Mouse (Mus musculus) lung, embryonic 16.5 days (tissue): ENCODE measurements around the gene Adra2a. TPM values are rescaled to one million over a fixed set of nuclear protein-coding genes. Genes with fewer than 3 reads are reported as not detected.

Source experiments
- ATAC-seq: fragments of 200-750 bp; cut with Nextera tagmentation; 2 replicates; pipeline ENCODE4 v1.8.0; 2017; ENCODE audit warnings: low read depth, mild to moderate bottlenecking, moderate library complexity
- H3K27ac ChIP-seq: fragments of 300-500 bp; sonication (generic); 2 replicates; pipeline ENCODE4 v1.5.1; 2014; ENCODE audit warnings: mild to moderate bottlenecking, control low read depth, low read length
- H3K27me3 ChIP-seq: fragments of 300-500 bp; sonication (generic); 2 replicates; pipeline ENCODE4 v1.6.1; 2014; ENCODE audit warnings: low read depth, low read length, mixed read lengths; ENCODE audit not compliant: control insufficient read depth, insufficient read depth
- H3K36me3 ChIP-seq: fragments of 300-500 bp; sonication (generic); 2 replicates; pipeline ENCODE4 v1.6.1; 2014; ENCODE audit warnings: low read length; ENCODE audit not compliant: control insufficient read depth, insufficient read depth
- H3K4me1 ChIP-seq: fragments of 300-500 bp; sonication (generic); replicated peaks from 2 replicates; pipeline ENCODE4 v1.6.1; 2014; ENCODE audit warnings: low read length, mixed read lengths; ENCODE audit not compliant: control insufficient read depth, insufficient read depth
- H3K4me2 ChIP-seq: fragments of 300-500 bp; sonication (generic); 2 replicates; pipeline ENCODE4 v1.6.1; 2014; ENCODE audit warnings: low read depth, low read length, control low read depth
- H3K4me3 ChIP-seq: fragments of 300-500 bp; sonication (generic); 2 replicates; pipeline ENCODE4 v1.5.1; 2014; ENCODE audit warnings: mild to moderate bottlenecking, low read length, control low read depth
- H3K9ac ChIP-seq: fragments of 300-500 bp; sonication (generic); 2 replicates; pipeline ENCODE4 v1.6.1; 2014; ENCODE audit warnings: low read length, control low read depth
- H3K9me3 ChIP-seq: fragments of 300-500 bp; sonication (generic); 2 replicates; pipeline ENCODE4 v1.6.1; 2016; ENCODE audit warnings: low read length; ENCODE audit not compliant: control insufficient read depth
- WGBS: fragments of 180-500 bp; shearing (Covaris S2); extraction: QIAGEN DNeasy Blood & Tissue Kit; methylation state at CpG from one replicate; pipeline ENCODE4 v1.1.7; 2014; 5-methylcytosine and 5-hydroxymethylcytosine counted together
- polyA plus RNA-seq: library from polyadenylated mRNA; unstranded; fragments of >200 nt; fragmentation: Nextera tagmentation; extraction: Ambion mirVana; gene quantifications from 2 replicates; pipeline ENCODE4 v1.2.1, GENCODE M21; 2015

Gene Adra2a
- polyA plus RNA-seq, 1 experiment from 2014 or later, result 0.09 TPM

DNA sequence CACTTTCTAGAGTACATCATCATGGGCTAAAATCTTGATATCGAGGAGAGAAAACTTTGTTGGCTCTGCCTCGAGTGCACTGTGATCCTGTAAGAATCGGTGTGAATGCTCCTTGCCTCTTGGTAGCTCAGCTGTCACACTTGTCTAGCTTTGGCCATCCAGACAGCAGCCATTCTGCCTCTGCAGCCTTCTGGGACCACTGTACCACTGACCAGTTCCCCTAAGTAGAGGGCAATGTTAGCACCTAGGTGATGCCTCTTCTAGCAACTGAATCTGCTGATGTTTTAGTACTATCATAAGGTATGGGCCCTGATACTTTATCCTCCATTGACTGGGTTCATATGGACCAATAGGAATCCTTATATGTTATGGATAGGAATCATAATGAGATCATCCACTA lies 54.4 kb downstream of the Adra2a start:
- Histone ChIP-seq H3K4me1 (no peaks in the 10 kb centered on the region), H3K27ac (no peak overlapping the region), H3K27me3 (no peaks in the 10 kb centered on the region), H3K4me3 (no peak overlapping the region), H3K9ac (no peak overlapping the region), H3K36me3 (no peaks in the 10 kb centered on the region), H3K4me2 (no peak overlapping the region), H3K9me3 (no peaks in the 10 kb centered on the region)
- no peak for ATAC-seq
- 78% methylated on average over 3 of the region's 3 CpGs for WGBS

Other genes starting within 250 kb of the Adra2a start
- 99.3 and 112 TPM in 2 replicates for gene Pdcd4, start 151.9 kb upstream of the Adra2a start, polyA plus RNA-seq
- gene Shoc2, start 99.8 kb upstream of the Adra2a start, polyA plus RNA-seq, result 45.8 and 49.5 TPM in 2 replicates
- gene Bbip1, start 99.5 kb upstream of the Adra2a start, polyA plus RNA-seq, result 62.2 and 64.4 TPM in 2 replicates